Mouse (Mus musculus): ENCODE measurements around the gene Col4a2. TPM values are rescaled to one million over a fixed set of nuclear protein-coding genes. Genes with fewer than 3 reads are reported as not detected.

Gene Col4a2
- polyA plus RNA-seq, 1 experiment from 2014 or later: 39.1 TPM

- Histone ChIP-seq H3K9me3 (no peaks in the 10 kb centered on the region), H3K27me3 (0 out of 2 replicates have a peak, but pooled peaks cover 2% of the 10 kb centered on the region), H3K36me3 (no peaks in the 10 kb centered on the region), H3K27ac (no peak overlapping the region), H3K4me1 (replicated peaks) (peaks cover 27% of the 10 kb centered on the region), H3K4me3 (replicated peaks) (no peak overlapping the region), H3K4me2 (replicated peaks) (no peak overlapping the region), H3K9ac (replicated peaks) (no peak overlapping the region)
- 54% methylated on average over 3 of the region's 3 CpGs for WGBS
- no peak for ATAC-seq
Measured at GRCm38 (mm10) chr8:11382933-11383332, 70.3 kb downstream of the Col4a2 start.

GRCm38 (mm10) chr8:11383379-11383778 lies 70.8 kb downstream of the Col4a2 start:
- Histone ChIP-seq H3K27me3 (0 out of 2 replicates have a peak, but pooled peaks cover 2% of the 10 kb centered on the region), H3K27ac (no peak overlapping the region), H3K36me3 (no peaks in the 10 kb centered on the region), H3K4me2 (replicated peaks) (no peak overlapping the region), H3K9me3 (no peaks in the 10 kb centered on the region), H3K4me1 (replicated peaks) (peaks cover 27% of the 10 kb centered on the region), H3K4me3 (replicated peaks) (no peak overlapping the region), H3K9ac (replicated peaks) (no peak overlapping the region)
- 50% methylated on average over 3 of the region's 3 CpGs for WGBS
- ATAC-seq: no peak

DNA sequence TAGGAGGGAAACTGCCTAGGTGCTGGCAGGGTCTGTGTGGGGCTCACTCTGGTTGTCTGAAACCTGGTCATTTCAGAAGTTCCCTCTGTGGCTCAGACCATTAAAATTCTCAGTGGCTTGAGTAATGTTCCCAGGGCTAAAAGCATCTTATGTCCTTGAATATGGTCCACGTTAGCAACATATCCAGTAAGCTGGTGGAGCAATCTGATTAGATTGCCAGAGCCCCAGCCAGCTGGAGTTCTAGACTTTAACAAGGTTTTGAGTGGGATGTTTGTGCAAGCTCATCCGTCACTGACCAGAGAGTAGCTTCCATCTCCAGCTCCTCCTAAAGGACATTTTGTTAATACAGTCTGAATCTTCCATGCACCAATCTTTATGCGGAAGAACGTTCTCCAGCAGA lies 72.2 kb downstream of the Col4a2 start:
- WGBS: 87% methylated on average over 4 of the region's 4 CpGs

GRCm38 (mm10) chr8:11385272-11385905 lies 72.8 kb downstream of the Col4a2 start:
- Histone ChIP-seq H3K9ac (replicated peaks) (no peak overlapping the region), H3K27me3 (0 out of 2 replicates have a peak, but pooled peaks cover 2% of the 10 kb centered on the region), H3K4me3 (replicated peaks) (no peak overlapping the region), H3K4me1 (replicated peaks) (peaks cover 27% of the 10 kb centered on the region), H3K36me3 (no peaks in the 10 kb centered on the region), H3K27ac (no peak overlapping the region), H3K9me3 (no peaks in the 10 kb centered on the region), H3K4me2 (replicated peaks) (no peak overlapping the region)
- ATAC-seq: no peak
- WGBS: 55% methylated on average over 9 of the region's 9 CpGs

More for the DNA sequence above, 72.2 kb downstream of the Col4a2 start:
- Histone ChIP-seq H3K27ac (no peak overlapping the region), H3K27me3 (0 out of 2 replicates have a peak, but pooled peaks cover 2% of the 10 kb centered on the region), H3K4me3 (replicated peaks) (no peak overlapping the region), H3K9ac (replicated peaks) (no peak overlapping the region), H3K36me3 (no peaks in the 10 kb centered on the region), H3K9me3 (no peaks in the 10 kb centered on the region), H3K4me2 (replicated peaks) (no peak overlapping the region), H3K4me1 (replicated peaks) (peaks cover 27% of the 10 kb centered on the region)
- ATAC-seq: no peak

GRCm38 (mm10) chr8:11387282-11387681 lies 74.7 kb downstream of the Col4a2 start:
- no peak overlapping the region for H3K4me3 ChIP-seq (replicated peaks)
- H3K4me1 ChIP-seq (replicated peaks): peaks cover 16% of the 10 kb centered on the region
- peaks cover 3% of the 10 kb centered on the region; the same call in 1 of the 2 replicates for H3K9me3 ChIP-seq
- H3K9ac ChIP-seq (replicated peaks): no peak overlapping the region
- H3K36me3 ChIP-seq: no peaks in the 10 kb centered on the region
- H3K4me2 ChIP-seq (replicated peaks): no peak overlapping the region
- no peak overlapping the region for H3K27ac ChIP-seq
- WGBS: 83% methylated on average over 4 of the region's 4 CpGs
- 0 out of 2 replicates have a peak, but pooled peaks cover 2% of the 10 kb centered on the region for H3K27me3 ChIP-seq
- ATAC-seq: no peak

DNA sequence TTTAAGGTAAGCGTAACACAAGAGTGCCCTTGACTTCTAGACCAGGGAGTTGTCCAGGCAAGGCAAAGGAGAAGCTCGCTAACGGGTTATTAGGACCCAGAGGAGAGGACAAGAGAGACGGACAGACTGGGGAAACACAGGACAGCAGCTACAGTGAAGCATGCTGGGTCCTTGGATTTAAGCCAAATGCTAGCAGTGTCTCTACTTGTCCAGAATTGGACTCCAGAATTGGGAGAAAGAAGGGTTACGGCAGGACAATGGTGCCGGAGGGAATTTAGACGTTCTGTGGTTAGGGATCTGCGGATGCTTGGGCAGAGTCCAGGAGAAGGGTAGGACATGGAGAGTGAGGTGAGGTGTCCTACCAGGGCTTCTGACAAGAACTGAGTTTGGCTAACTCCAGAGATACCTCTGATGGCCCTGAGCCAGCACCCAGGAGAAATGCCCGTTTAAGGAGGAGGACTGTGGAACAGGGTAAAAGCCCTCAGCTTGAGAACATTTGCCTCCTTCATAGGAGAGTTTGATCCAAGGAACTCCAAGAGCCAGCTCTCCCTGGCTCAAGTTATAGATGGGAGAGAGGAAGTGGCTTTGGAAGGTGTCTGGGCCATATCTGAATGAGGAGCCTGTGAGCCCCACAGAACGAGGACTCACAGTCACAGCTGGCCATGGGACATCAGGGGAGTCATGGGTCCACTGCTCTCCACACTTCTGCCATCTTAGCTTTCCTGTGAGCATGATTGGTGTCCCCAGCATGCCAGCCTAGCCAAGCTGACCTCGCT lies 76.9 kb downstream of the Col4a2 start:
- Histone ChIP-seq H3K9ac (replicated peaks) (no peak overlapping the region), H3K4me3 (replicated peaks) (no peak overlapping the region), H3K9me3 (peaks cover 3% of the 10 kb centered on the region; the same call in 1 of the 2 replicates), H3K27me3 (0 out of 2 replicates have a peak, but pooled peaks cover 2% of the 10 kb centered on the region), H3K4me2 (replicated peaks) (no peak overlapping the region), H3K36me3 (no peaks in the 10 kb centered on the region), H3K27ac (no peak overlapping the region), H3K4me1 (replicated peaks) (0 out of 2 replicates have a peak, but pooled peaks cover 4% of the 10 kb centered on the region)
- WGBS: 85% methylated on average over 11 of the region's 11 CpGs
- ATAC-seq: no peak

- Histone ChIP-seq H3K27ac (no peak overlapping the region), H3K9ac (replicated peaks) (no peak overlapping the region), H3K9me3 (peaks cover 3% of the 10 kb centered on the region; the same call in 1 of the 2 replicates), H3K27me3 (no peaks in the 10 kb centered on the region), H3K4me2 (replicated peaks) (no peak overlapping the region), H3K36me3 (no peaks in the 10 kb centered on the region), H3K4me3 (replicated peaks) (no peak overlapping the region), H3K4me1 (replicated peaks) (no peaks in the 10 kb centered on the region)
- no peak for ATAC-seq
- 4% methylated on average over 1 of the region's 1 CpGs for WGBS
Measured at GRCm38 (mm10) chr8:11392739-11393138, 80.1 kb downstream of the Col4a2 start.

DNA sequence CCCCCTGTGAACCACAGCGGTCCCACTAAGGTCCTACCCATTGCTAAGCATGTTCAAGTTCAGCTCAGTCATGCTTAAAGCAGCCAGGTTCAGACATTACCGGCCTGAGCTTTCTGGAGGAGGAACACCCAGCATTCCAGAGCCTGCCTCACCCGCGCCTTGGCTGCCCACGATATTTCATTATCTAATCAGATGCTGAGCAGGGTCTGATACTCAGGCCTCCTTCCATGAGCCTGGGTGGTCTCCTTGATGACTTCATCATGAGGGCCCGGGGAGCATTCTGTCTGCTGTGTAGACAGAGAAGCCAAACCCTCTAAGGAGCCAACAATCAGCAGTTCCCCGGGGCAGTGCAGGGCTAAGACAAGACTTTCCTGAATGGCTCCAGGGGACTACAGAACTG lies 80.6 kb downstream of the Col4a2 start:
- H3K4me1 ChIP-seq (replicated peaks): no peaks in the 10 kb centered on the region
- ATAC-seq: 0 out of 2 replicates have a peak, but pooled peaks have one; percentile 40
- peaks cover 3% of the 10 kb centered on the region; the same call in 1 of the 2 replicates for H3K9me3 ChIP-seq
- H3K9ac ChIP-seq (replicated peaks): no peak overlapping the region
- no peak overlapping the region for H3K4me2 ChIP-seq (replicated peaks)
- H3K36me3 ChIP-seq: no peaks in the 10 kb centered on the region
- no peaks in the 10 kb centered on the region for H3K27me3 ChIP-seq
- WGBS: 48% methylated on average over 7 of the region's 7 CpGs
- no peak overlapping the region for H3K4me3 ChIP-seq (replicated peaks)
- H3K27ac ChIP-seq: no peak overlapping the region

DNA sequence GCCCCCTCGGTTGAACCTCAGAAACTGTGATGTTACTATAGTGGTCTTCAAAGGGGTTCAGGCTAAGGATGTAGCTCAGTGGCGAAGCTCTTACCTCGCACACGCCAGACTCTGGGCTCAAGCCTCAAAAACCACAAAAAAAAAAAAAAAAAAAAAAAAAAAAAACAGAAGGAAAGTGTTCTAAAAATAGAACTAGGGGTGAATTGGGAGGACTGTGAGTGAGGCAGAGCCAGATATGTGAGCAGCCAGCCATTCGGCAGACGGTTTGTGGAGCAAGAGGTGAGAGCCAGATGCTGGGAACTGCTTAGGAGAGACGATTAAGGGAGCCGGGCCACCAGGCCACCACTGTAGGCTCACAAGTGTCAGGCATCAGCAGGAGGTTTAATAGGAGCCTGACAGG lies 81.0 kb downstream of the Col4a2 start:
- H3K9ac ChIP-seq (replicated peaks): no peak overlapping the region
- ATAC-seq: no peak
- no peak overlapping the region for H3K4me3 ChIP-seq (replicated peaks)
- peaks cover 3% of the 10 kb centered on the region; the same call in 1 of the 2 replicates for H3K9me3 ChIP-seq
- no peaks in the 10 kb centered on the region for H3K4me1 ChIP-seq (replicated peaks)
- no peaks in the 10 kb centered on the region for H3K36me3 ChIP-seq
- H3K27ac ChIP-seq: no peak overlapping the region
- 65% methylated on average over 8 of the region's 8 CpGs for WGBS
- no peaks in the 10 kb centered on the region for H3K27me3 ChIP-seq
- H3K4me2 ChIP-seq (replicated peaks): no peak overlapping the region

GRCm38 (mm10) chr8:11394773-11395172 lies 82.2 kb downstream of the Col4a2 start:
- no peaks in the 10 kb centered on the region for H3K27me3 ChIP-seq
- no peak for ATAC-seq
- WGBS: 67% methylated on average over 9 of the region's 9 CpGs
- H3K36me3 ChIP-seq: no peaks in the 10 kb centered on the region
- no peak overlapping the region for H3K4me3 ChIP-seq (replicated peaks)
- H3K4me2 ChIP-seq (replicated peaks): no peak overlapping the region
- H3K9me3 ChIP-seq: peaks cover 3% of the 10 kb centered on the region; the same call in 1 of the 2 replicates
- H3K4me1 ChIP-seq (replicated peaks): peaks cover 2% of the 10 kb centered on the region
- no peak overlapping the region for H3K9ac ChIP-seq (replicated peaks)
- no peak overlapping the region for H3K27ac ChIP-seq

- Histone ChIP-seq H3K27me3 (no peaks in the 10 kb centered on the region), H3K27ac (no peak overlapping the region), H3K36me3 (no peaks in the 10 kb centered on the region), H3K9me3 (peaks cover 3% of the 10 kb centered on the region; the same call in 1 of the 2 replicates), H3K4me2 (replicated peaks) (no peak overlapping the region), H3K4me3 (replicated peaks) (no peak overlapping the region), H3K9ac (replicated peaks) (no peak overlapping the region), H3K4me1 (replicated peaks) (peaks cover 4% of the 10 kb centered on the region)
- WGBS: 86% methylated on average over 10 of the region's 10 CpGs
- ATAC-seq: no peak
Measured at GRCm38 (mm10) chr8:11395601-11396000, 83.0 kb downstream of the Col4a2 start.

- Histone ChIP-seq H3K27ac (no peak overlapping the region), H3K36me3 (no peaks in the 10 kb centered on the region), H3K4me1 (replicated peaks) (peaks cover 4% of the 10 kb centered on the region), H3K4me2 (replicated peaks) (no peak overlapping the region), H3K4me3 (replicated peaks) (no peak overlapping the region), H3K27me3 (no peaks in the 10 kb centered on the region), H3K9me3 (peaks cover 3% of the 10 kb centered on the region; the same call in 1 of the 2 replicates), H3K9ac (replicated peaks) (no peak overlapping the region)
- 73% methylated on average over 7 of the region's 7 CpGs for WGBS
- ATAC-seq: no peak
Measured at GRCm38 (mm10) chr8:11396111-11396510, 83.5 kb downstream of the Col4a2 start.
